Comparison of ENCODE assay signal across 17 mouse cellular contexts in the genomic region with DNA sequence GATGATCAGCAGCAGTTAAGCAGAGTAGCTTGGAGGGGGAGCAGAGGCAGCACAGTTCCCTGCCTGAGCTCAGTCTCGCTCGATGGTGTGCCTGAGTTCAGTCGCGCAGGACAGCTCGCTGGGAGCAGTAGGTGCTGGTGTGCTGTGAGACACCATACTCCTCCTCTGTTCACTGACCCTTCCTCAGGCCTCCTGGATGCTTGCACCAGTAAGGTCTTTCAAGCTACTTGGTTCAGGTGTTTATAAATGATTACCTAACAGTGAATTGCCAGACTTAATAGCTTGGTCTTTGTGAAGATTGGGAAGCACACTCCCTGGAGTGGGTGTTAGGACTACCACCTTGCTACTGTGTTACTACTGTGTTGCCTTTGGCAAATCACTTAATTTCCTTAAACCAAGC.
"Had no signal": no experiment of that assay in that cellular context is flagged by ENCODE, and none has a peak within 500 bp of the region (broad histone marks: within the 10 kb centered on the region; RNA-seq: fewer than 3 reads in every experiment).

No protein-coding gene starts in this region.

- ATAC-seq: lung, postnatal 0 days; midbrain, embryonic 13.5 days; midbrain, embryonic 15.5 days had no signal

- H3K4me2 ChIP-seq: lung, embryonic 15.5 days; midbrain, embryonic 11.5 days; midbrain, embryonic 13.5 days; midbrain, embryonic 15.5 days; neural tube, embryonic 12.5 days; stomach, embryonic 15.5 days had no signal

- H3K27me3 ChIP-seq: lung, embryonic 15.5 days; megakaryocyte, embryonic 14.5 days; midbrain, embryonic 13.5 days; midbrain, embryonic 15.5 days; neural tube, embryonic 12.5 days; stomach, embryonic 15.5 days had no signal

- DNase-seq: lung, adult 2 months; lung, postnatal 14 days; lung, postnatal 36 days; right cerebral cortex, postnatal 14 days; thymus, adult 2 months; thymus, postnatal 25 days; thymus, postnatal 4 days had no signal

- H3K9me3 ChIP-seq: lung, embryonic 15.5 days; megakaryocyte, embryonic 14.5 days; midbrain, embryonic 13.5 days; midbrain, embryonic 15.5 days; neural tube, embryonic 12.5 days; stomach, embryonic 15.5 days had no signal

- H3K36me3 ChIP-seq: lung, embryonic 15.5 days; stomach, embryonic 15.5 days had no signal

- H3K9ac ChIP-seq: lung, embryonic 15.5 days; midbrain, embryonic 13.5 days; midbrain, embryonic 15.5 days; neural tube, embryonic 12.5 days; stomach, embryonic 15.5 days had no signal

- H3K4me3 ChIP-seq: lung, embryonic 15.5 days; megakaryocyte, embryonic 14.5 days; midbrain, embryonic 13.5 days; midbrain, embryonic 15.5 days; neural tube, embryonic 12.5 days; stomach, embryonic 15.5 days had no signal

- H3K4me1 ChIP-seq: lung, embryonic 15.5 days; midbrain, embryonic 13.5 days; midbrain, embryonic 15.5 days; neural tube, embryonic 12.5 days; stomach, embryonic 15.5 days had no signal

- H3K27ac ChIP-seq: lung, embryonic 15.5 days; macrophage; midbrain, embryonic 13.5 days; midbrain, embryonic 15.5 days; neural tube, embryonic 12.5 days; stomach, embryonic 15.5 days; stomach, postnatal 0 days had no signal
